Mouse (Mus musculus): ENCODE measurements around the gene Syce2.

DNA sequence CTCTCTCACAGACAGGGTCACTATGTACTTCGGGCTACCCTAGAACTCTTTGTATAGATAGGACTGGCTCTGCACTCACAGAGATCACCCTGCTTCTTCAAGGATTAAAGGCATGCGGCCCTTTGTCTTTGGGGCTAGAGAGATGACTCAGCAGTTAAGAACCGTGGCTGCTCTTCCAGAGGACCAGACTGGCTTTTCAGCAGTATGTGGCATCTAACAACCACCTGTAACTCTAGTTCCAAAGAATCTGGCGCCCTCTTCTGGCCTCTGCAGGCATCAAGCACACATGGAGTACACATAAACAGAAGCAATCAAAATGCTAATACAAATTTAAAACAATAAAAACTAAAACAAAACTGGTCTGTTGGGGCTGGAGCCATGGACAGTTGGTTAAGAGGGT is 42.0 kb downstream of the Syce2 start:
- TF ChIP-seq CTCF (IDR thresholded peaks at IDR 0.05; ENCODE audit: low read depth) (peak; percentile 68), EP300 (IDR thresholded peaks at IDR 0.05; ENCODE audit: low read depth) (no peak)
